Mouse (Mus musculus) liver, embryonic 16.5 days (tissue): ENCODE results near the gene Sparc. TPM values are rescaled to one million over a fixed set of nuclear protein-coding genes. Genes with fewer than 3 reads are reported as not detected.
A peak's percentile ranks its signal among the peaks of the same experiment; 100 is the strongest.

Experiments
- ATAC-seq: fragments of 200-750 bp; cut with Nextera tagmentation; 2 replicates; pipeline ENCODE4 v1.8.0; 2017; ENCODE audit warnings: low read depth, mild to moderate bottlenecking, moderate number of reproducible peaks, moderate library complexity
- H3K27ac ChIP-seq: fragments of 300-500 bp; sonication (generic); 2 replicates; pipeline ENCODE4 v1.5.1; 2014; ENCODE audit warnings: mild to moderate bottlenecking, low read length
- H3K27me3 ChIP-seq: fragments of 300-500 bp; sonication (generic); 2 replicates; pipeline ENCODE4 v1.6.1; 2014; ENCODE audit warnings: low read depth, low read length, mixed read lengths; ENCODE audit not compliant: control insufficient read depth, insufficient read depth
- H3K36me3 ChIP-seq: fragments of 300-500 bp; sonication (generic); 2 replicates; pipeline ENCODE4 v1.6.1; 2014; ENCODE audit warnings: mild to moderate bottlenecking; ENCODE audit not compliant: control insufficient read depth, insufficient read depth
- H3K4me1 ChIP-seq: fragments of 300-500 bp; sonication (generic); 2 replicates; pipeline ENCODE4 v1.6.1; 2014; ENCODE audit warnings: low read depth, low read length, mixed read lengths; ENCODE audit not compliant: control insufficient read depth
- H3K4me2 ChIP-seq: fragments of 300-500 bp; sonication (generic); 2 replicates; pipeline ENCODE4 v1.6.1; 2014; ENCODE audit warnings: low read depth, low read length, mixed read lengths
- H3K4me3 ChIP-seq: fragments of 300-500 bp; sonication (generic); 2 replicates; pipeline ENCODE4 v1.5.1; 2014; ENCODE audit warnings: low read depth, mild to moderate bottlenecking, low read length
- H3K9ac ChIP-seq: fragments of 300-500 bp; sonication (generic); 2 replicates; pipeline ENCODE4 v1.6.1; 2014; ENCODE audit warnings: low read depth, low read length
- H3K9me3 ChIP-seq: fragments of 300-500 bp; sonication (generic); replicated peaks from 2 replicates; pipeline ENCODE4 v1.6.1; 2016; ENCODE audit warnings: low read length; ENCODE audit not compliant: control insufficient read depth
- WGBS: fragments of 180-500 bp; shearing (Covaris S2); extraction: QIAGEN DNeasy Blood & Tissue Kit; methylation state at CpG from one replicate; pipeline ENCODE4 v1.1.7; 2014; ENCODE audit not compliant: insufficient replicate concordance; 5-methylcytosine and 5-hydroxymethylcytosine counted together
- polyA plus RNA-seq: library from polyadenylated mRNA; unstranded; fragments of >200 nt; fragmentation: Nextera tagmentation; extraction: Ambion mirVana; gene quantifications from 2 replicates; pipeline ENCODE4 v1.2.1, GENCODE M21; 2015

Sparc gene
- polyA plus RNA-seq, 1 experiment from 2014 or later, result 175 TPM

- H3K27ac ChIP-seq, result no peak overlapping the region
Measured at GRCm38 (mm10) chr11:55450311-55450710, 27.3 kb upstream of the Sparc start.

GRCm38 (mm10) chr11:55449531-55449930 lies 26.5 kb upstream of the Sparc start:
- H3K4me3 ChIP-seq, result no peak overlapping the region
- no peaks in the 10 kb centered on the region for H3K36me3 ChIP-seq
- peaks cover 4% of the 10 kb centered on the region; the same call in 1 of the 2 replicates for H3K4me1 ChIP-seq
- H3K9me3 ChIP-seq, result no peaks in the 10 kb centered on the region
- no peak overlapping the region for H3K9ac ChIP-seq
- H3K4me2 ChIP-seq, result no peak overlapping the region
- 52% methylated on average over 7 of the region's 7 CpGs for WGBS
- no peak overlapping the region for H3K27ac ChIP-seq
- H3K27me3 ChIP-seq, result no peaks in the 10 kb centered on the region
- no peak for ATAC-seq

More at GRCm38 (mm10) chr11:55450311-55450710, 27.3 kb upstream of the Sparc start:
- Histone ChIP-seq H3K27me3 (no peaks in the 10 kb centered on the region), H3K4me2 (no peak overlapping the region), H3K4me3 (no peak overlapping the region), H3K9me3 (no peaks in the 10 kb centered on the region), H3K9ac (no peak overlapping the region), H3K4me1 (peaks cover 4% of the 10 kb centered on the region; the same call in 1 of the 2 replicates), H3K36me3 (no peaks in the 10 kb centered on the region)
- no peak for ATAC-seq
- 46% methylated on average over 4 of the region's 4 CpGs for WGBS

- Histone ChIP-seq H3K27me3 (no peaks in the 10 kb centered on the region), H3K4me3 (no peak overlapping the region), H3K9ac (no peak overlapping the region), H3K9me3 (no peaks in the 10 kb centered on the region), H3K4me1 (no peaks in the 10 kb centered on the region), H3K36me3 (no peaks in the 10 kb centered on the region; the same call in 1 of the 2 replicates), H3K4me2 (no peak overlapping the region), H3K27ac (no peak overlapping the region)
- 20% methylated on average over 4 of the region's 4 CpGs for WGBS
- peak; percentile 58; the same call in 1 of the 2 replicates for ATAC-seq
Measured at GRCm38 (mm10) chr11:55446579-55446978, 23.6 kb upstream of the Sparc start.

- whole genome bisulfite sequencing, result 0% methylated on average over 1 of the region's 1 CpGs
- Histone ChIP-seq H3K9ac (no peak overlapping the region), H3K27me3 (no peaks in the 10 kb centered on the region), H3K27ac (no peak overlapping the region), H3K36me3 (no peaks in the 10 kb centered on the region; the same call in 1 of the 2 replicates), H3K4me1 (no peaks in the 10 kb centered on the region), H3K9me3 (no peaks in the 10 kb centered on the region), H3K4me2 (no peak overlapping the region), H3K4me3 (no peak overlapping the region)
- ATAC-seq, result no peak
Measured at GRCm38 (mm10) chr11:55444772-55445171, 21.8 kb upstream of the Sparc start.

GRCm38 (mm10) chr11:55439718-55440117 lies 16.7 kb upstream of the Sparc start:
- H3K4me3 ChIP-seq, result no peak overlapping the region
- 66% methylated on average over 5 of the region's 5 CpGs for WGBS
- H3K36me3 ChIP-seq, result no peaks in the 10 kb centered on the region; the same call in 1 of the 2 replicates
- H3K4me1 ChIP-seq, result no peaks in the 10 kb centered on the region
- H3K9me3 ChIP-seq, result no peaks in the 10 kb centered on the region
- ATAC-seq, result no peak
- H3K27ac ChIP-seq, result no peak overlapping the region
- H3K27me3 ChIP-seq, result no peaks in the 10 kb centered on the region
- no peak overlapping the region for H3K4me2 ChIP-seq
- H3K9ac ChIP-seq, result no peak overlapping the region

GRCm38 (mm10) chr11:55438031-55438430 lies 15.0 kb upstream of the Sparc start:
- 48% methylated on average over 4 of the region's 4 CpGs for WGBS
- no peak for ATAC-seq
- H3K4me1 ChIP-seq, result no peaks in the 10 kb centered on the region
- no peak overlapping the region for H3K9ac ChIP-seq
- no peaks in the 10 kb centered on the region for H3K36me3 ChIP-seq
- H3K9me3 ChIP-seq, result no peaks in the 10 kb centered on the region
- no peak overlapping the region for H3K4me3 ChIP-seq
- no peak overlapping the region for H3K4me2 ChIP-seq
- no peak overlapping the region for H3K27ac ChIP-seq
- no peaks in the 10 kb centered on the region for H3K27me3 ChIP-seq

- Histone ChIP-seq H3K9ac (no peak overlapping the region), H3K27ac (no peak overlapping the region), H3K27me3 (no peaks in the 10 kb centered on the region), H3K9me3 (no peaks in the 10 kb centered on the region), H3K4me2 (no peak overlapping the region), H3K36me3 (no peaks in the 10 kb centered on the region), H3K4me1 (no peaks in the 10 kb centered on the region), H3K4me3 (no peak overlapping the region)
- WGBS, result 65% methylated on average over 6 of the region's 6 CpGs
- ATAC-seq, result no peak
Measured at GRCm38 (mm10) chr11:55436089-55436488, 13.1 kb upstream of the Sparc start.

- ATAC-seq, result no peak
- Histone ChIP-seq H3K27ac (no peak overlapping the region), H3K4me1 (no peaks in the 10 kb centered on the region), H3K36me3 (no peaks in the 10 kb centered on the region), H3K9me3 (no peaks in the 10 kb centered on the region), H3K27me3 (no peaks in the 10 kb centered on the region), H3K4me2 (no peak overlapping the region), H3K4me3 (no peak overlapping the region), H3K9ac (no peak overlapping the region)
- WGBS, result 23% methylated on average over 3 of the region's 3 CpGs
Measured at GRCm38 (mm10) chr11:55432981-55433380, 10.0 kb upstream of the Sparc start.

- Histone ChIP-seq H3K4me2 (no peak overlapping the region), H3K9me3 (no peaks in the 10 kb centered on the region), H3K27me3 (no peaks in the 10 kb centered on the region), H3K4me3 (no peak overlapping the region), H3K4me1 (no peaks in the 10 kb centered on the region), H3K27ac (no peak overlapping the region), H3K36me3 (no peaks in the 10 kb centered on the region), H3K9ac (no peak overlapping the region)
- no peak for ATAC-seq
- WGBS, result 74% methylated on average over 2 of the region's 2 CpGs
Measured at GRCm38 (mm10) chr11:55429973-55430372, 7.0 kb upstream of the Sparc start.
